Mouse (Mus musculus) heart, embryonic 14.5 days (tissue): ENCODE data around the gene Wsb1. TPM values are rescaled to one million over a fixed set of nuclear protein-coding genes. Genes with fewer than 3 reads are reported as not detected.

Source experiments
- ATAC-seq: fragments of 200-750 bp; cut with Nextera tagmentation; 2 replicates; pipeline ENCODE4 v1.8.0; 2017; ENCODE audit warnings: low read depth, moderate TSS enrichment; ENCODE audit not compliant: insufficient number of reproducible peaks, insufficient read depth, low FRiP score
- H3K27ac ChIP-seq, 2 experiments: fragments of 200-500 bp in 1 of 2; fragments of 300-500 bp in 1 of 2; sonication (generic) in 1 of 2; replicated peaks in 1 of 2; 2 replicates each; pipeline ENCODE4 v1.5.1; 2012 to 2014; ENCODE audit warnings: low read depth in 2 of 2, low read length in 2 of 2, control low read depth in 1 of 2, mild to moderate bottlenecking in 1 of 2, mixed read lengths in 1 of 2; ENCODE audit not compliant: control insufficient read depth in 1 of 2, insufficient read depth in 1 of 2
- H3K27me3 ChIP-seq: fragments of 300-500 bp; sonication (generic); 2 replicates; pipeline ENCODE4 v1.6.1; 2014; ENCODE audit warnings: mild to moderate bottlenecking, low read length, control low read depth; ENCODE audit not compliant: control insufficient read depth, insufficient read depth
- H3K36me3 ChIP-seq: fragments of 300-500 bp; sonication (generic); 2 replicates; pipeline ENCODE4 v1.6.1; 2014; ENCODE audit warnings: mild to moderate bottlenecking, control low read depth, low read length, mixed read lengths; ENCODE audit not compliant: control insufficient read depth, insufficient read depth
- H3K4me1 ChIP-seq, 2 experiments: fragments of 200-500 bp in 1 of 2; fragments of 300-500 bp in 1 of 2; sonication (generic) in 1 of 2; 2 replicates each; pipeline ENCODE4 v1.6.1; 2012 to 2014; ENCODE audit warnings: low read length in 2 of 2, control low read depth in 1 of 2, mixed read lengths in 1 of 2; ENCODE audit not compliant: control insufficient read depth in 2 of 2, insufficient read depth in 2 of 2
- H3K4me2 ChIP-seq: fragments of 300-500 bp; sonication (generic); 2 replicates; pipeline ENCODE4 v1.6.1; 2014; ENCODE audit warnings: mild to moderate bottlenecking, low read length
- H3K4me3 ChIP-seq, 2 experiments: fragments of 200-500 bp in 1 of 2; fragments of 300-500 bp in 1 of 2; sonication (generic) in 1 of 2; 2 replicates each; pipeline ENCODE4 v1.5.1; 2012 to 2014; ENCODE audit warnings: low read length in 2 of 2, mild to moderate bottlenecking in 2 of 2, control low read depth in 1 of 2, low read depth in 1 of 2, moderate library complexity in 1 of 2; ENCODE audit not compliant: control insufficient read depth in 1 of 2, insufficient read depth in 1 of 2
- H3K9ac ChIP-seq: fragments of 300-500 bp; sonication (generic); 2 replicates; pipeline ENCODE4 v1.6.1; 2014; ENCODE audit warnings: mild to moderate bottlenecking, low read length
- H3K9me3 ChIP-seq: fragments of 300-500 bp; sonication (generic); 2 replicates; pipeline ENCODE4 v1.6.1; 2016; ENCODE audit warnings: low read length, control low read depth; ENCODE audit not compliant: control insufficient read depth
- WGBS: fragments of 180-500 bp; shearing (Covaris S2); extraction: QIAGEN DNeasy Blood & Tissue Kit; methylation state at CpG from one replicate; pipeline ENCODE4 v1.1.7; 2014; 5-methylcytosine and 5-hydroxymethylcytosine counted together
- polyA plus RNA-seq: library from polyadenylated mRNA; unstranded; fragments of >200 nt; fragmentation: Nextera tagmentation; extraction: Ambion mirVana; gene quantifications from 2 replicates; pipeline ENCODE4 v1.2.1, GENCODE M21; 2014

Gene Wsb1
- polyA plus RNA-seq, 1 experiment from 2014 or later, result 169 TPM

GRCm38 (mm10) chr11:79197846-79198235, 56.6 kb downstream of the Wsb1 start:
- Histone ChIP-seq H3K4me1 (peaks cover 21 to 31% of the 10 kb centered on the region in 2 experiments), H3K27me3 (no peaks in the 10 kb centered on the region), H3K4me2 (no peak overlapping the region), H3K4me3 (no peak overlapping the region), H3K36me3 (no peaks in the 10 kb centered on the region), H3K9me3 (0 out of 2 replicates have a peak, but pooled peaks cover 3% of the 10 kb centered on the region), H3K27ac (no peak overlapping the region), H3K9ac (no peak overlapping the region)
- 50% methylated on average over 6 of the region's 6 CpGs for WGBS
- no peak for ATAC-seq

DNA sequence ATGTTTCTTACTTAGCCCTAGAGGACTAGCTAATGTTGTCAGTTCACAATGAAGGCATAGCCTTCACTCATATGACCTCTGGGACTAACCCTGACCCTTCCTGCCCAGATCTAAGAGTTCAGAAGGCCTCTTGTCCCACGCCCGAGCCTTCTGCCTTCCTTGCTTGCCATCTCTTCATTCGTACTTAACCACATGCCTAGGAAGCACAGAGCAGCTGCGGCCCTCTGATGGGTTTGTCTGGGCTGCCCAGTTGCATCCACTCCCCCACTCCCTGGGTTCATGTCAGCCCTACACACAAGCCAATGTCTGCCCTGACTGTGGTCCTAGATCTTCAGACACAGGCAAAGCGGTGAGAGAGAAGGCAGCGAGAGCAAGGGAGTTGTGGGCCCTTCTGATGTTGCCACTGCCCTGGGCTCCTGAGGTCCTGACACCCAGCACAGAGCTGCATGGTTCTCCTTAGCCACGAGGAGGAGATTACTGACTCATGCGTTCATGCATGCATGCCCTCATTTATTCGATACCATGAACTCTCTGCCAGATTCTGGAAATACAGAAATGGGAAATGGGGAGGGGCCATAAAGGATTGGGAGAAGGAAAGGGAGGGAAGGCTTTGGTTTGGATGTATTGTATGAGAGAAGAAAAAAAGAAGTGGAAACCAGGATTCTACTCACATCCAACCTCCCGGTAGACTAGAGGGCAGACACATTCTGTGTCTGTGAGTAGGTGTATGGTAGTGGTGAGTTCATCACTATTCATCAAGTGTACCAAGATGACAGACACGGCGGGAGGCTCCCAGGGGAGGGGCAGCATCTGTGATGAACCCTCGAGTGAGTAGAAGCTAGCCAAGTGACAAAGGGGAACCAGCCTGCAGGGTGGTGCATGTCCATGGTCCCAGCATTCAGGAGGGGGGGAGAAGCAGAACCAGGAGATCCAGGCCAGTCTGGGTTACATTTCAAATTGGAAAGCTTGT, 57.3 kb downstream of the Wsb1 start:
- Histone ChIP-seq H3K4me3 (no peak overlapping the region), H3K4me1 (peaks cover 21 to 31% of the 10 kb centered on the region in 2 experiments), H3K27me3 (no peaks in the 10 kb centered on the region), H3K36me3 (no peaks in the 10 kb centered on the region), H3K9ac (peak overlapping the region; percentile 30; the same call in 1 of the 2 replicates), H3K9me3 (0 out of 2 replicates have a peak, but pooled peaks cover 3% of the 10 kb centered on the region), H3K4me2 (no peak overlapping the region), H3K27ac (peak overlapping the region; percentile 70)
- ATAC-seq, result no peak
- WGBS, result 73% methylated on average over 13 of the region's 13 CpGs

GRCm38 (mm10) chr11:79196196-79196869, 58.1 kb downstream of the Wsb1 start:
- peaks cover 29 to 37% of the 10 kb centered on the region in 2 experiments for H3K4me1 ChIP-seq
- 0 out of 2 replicates have a peak, but pooled peaks have one; percentile 22 for ATAC-seq
- no peak overlapping the region for H3K9ac ChIP-seq
- H3K9me3 ChIP-seq, result 0 out of 2 replicates have a peak, but pooled peaks cover 3% of the 10 kb centered on the region
- H3K36me3 ChIP-seq, result no peaks in the 10 kb centered on the region
- no peak overlapping the region for H3K4me2 ChIP-seq
- no peak overlapping the region for H3K4me3 ChIP-seq
- H3K27ac ChIP-seq, result peak overlapping the region; percentile 70
- no peaks in the 10 kb centered on the region for H3K27me3 ChIP-seq
- 22% methylated on average over 3 of the region's 3 CpGs for WGBS

DNA sequence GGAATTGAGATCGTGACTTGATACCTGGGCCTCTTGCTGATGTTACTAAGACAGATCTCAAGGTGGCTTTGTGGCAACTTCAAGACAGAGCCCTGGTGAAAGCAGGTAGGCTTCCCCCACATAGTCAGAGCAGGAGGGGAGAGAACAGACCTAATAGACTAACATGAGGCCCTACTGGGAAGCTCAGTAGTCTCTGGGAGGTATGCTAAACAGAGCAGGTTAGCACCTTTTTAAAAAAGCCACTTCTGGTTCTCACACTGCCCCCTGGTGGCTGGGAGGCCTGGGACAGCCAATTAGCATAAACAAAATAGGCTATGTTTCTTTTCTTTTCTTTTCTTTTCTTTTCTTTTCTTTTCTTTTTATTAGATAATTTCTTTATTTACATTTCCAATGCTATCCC, 62.3 kb downstream of the Wsb1 start:
- H3K27ac ChIP-seq, result peak overlapping the region in 1 of 2 experiments; percentile 90; a peak in 3 of 4 replicates
- 66% methylated on average over 1 of the region's 1 CpGs for WGBS
- ATAC-seq, result no peak

GRCm38 (mm10) chr11:79191214-79191613, 63.3 kb downstream of the Wsb1 start:
- H3K9ac ChIP-seq, result peak overlapping the region; percentile 49
- peaks cover 30 to 32% of the 10 kb centered on the region in 2 experiments for H3K4me1 ChIP-seq
- 29% methylated on average over 4 of the region's 4 CpGs for WGBS
- no peaks in the 10 kb centered on the region for H3K9me3 ChIP-seq
- peak overlapping the region; percentile 8; the same call in 1 of the 2 replicates for H3K4me2 ChIP-seq
- H3K27me3 ChIP-seq, result no peaks in the 10 kb centered on the region
- H3K36me3 ChIP-seq, result no peaks in the 10 kb centered on the region
- H3K27ac ChIP-seq, result peak overlapping the region; percentile 89 to 90
- ATAC-seq, result no peak; the same call in 1 of the 2 replicates
- H3K4me3 ChIP-seq, result no peak overlapping the region

More for the DNA sequence above, 62.3 kb downstream of the Wsb1 start:
- Histone ChIP-seq H3K4me2 (no peak overlapping the region), H3K9ac (no peak overlapping the region), H3K36me3 (no peaks in the 10 kb centered on the region), H3K4me3 (no peak overlapping the region), H3K27me3 (no peaks in the 10 kb centered on the region), H3K4me1 (peaks cover 39 to 41% of the 10 kb centered on the region in 2 experiments), H3K9me3 (no peaks in the 10 kb centered on the region)

DNA sequence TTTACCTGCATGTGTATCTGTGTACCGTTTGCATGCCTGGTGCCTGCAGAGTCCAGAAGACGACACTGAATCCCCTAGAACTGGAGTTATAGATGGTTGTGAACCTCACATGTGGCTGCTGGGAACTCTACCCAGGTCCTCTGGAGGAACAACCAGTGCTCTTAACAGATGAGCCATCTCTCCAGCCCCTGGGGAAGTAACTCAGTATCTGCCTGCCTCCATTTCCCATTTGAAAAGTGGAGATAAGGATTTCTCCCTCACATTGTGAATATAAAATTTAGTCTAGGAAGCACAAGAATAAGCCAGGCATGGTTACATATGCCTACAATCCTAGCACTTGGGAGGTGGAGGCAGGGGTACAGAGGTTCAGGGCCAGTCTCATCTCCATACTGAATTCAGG, 64.2 kb downstream of the Wsb1 start:
- Histone ChIP-seq H3K9me3 (no peaks in the 10 kb centered on the region), H3K4me2 (no peak overlapping the region), H3K9ac (no peak overlapping the region), H3K27me3 (no peaks in the 10 kb centered on the region), H3K4me3 (no peak overlapping the region), H3K27ac (peak overlapping the region; percentile 89 to 90; a peak in 3 of 4 replicates), H3K4me1 (peaks cover 25 to 30% of the 10 kb centered on the region in 2 experiments), H3K36me3 (no peaks in the 10 kb centered on the region)
- WGBS, result 89% methylated on average over 2 of the region's 2 CpGs
- ATAC-seq, result no peak
